Mouse (Mus musculus): ENCODE data around the gene Banf1.

GRCm38 (mm10) chr19:5327970-5328369, 39.0 kb downstream of the Banf1 start:
- TF ChIP-seq POLR2A (IDR thresholded peaks at IDR 0.05; ENCODE audit: insufficient read length, low read depth) (no peak), SRF (IDR thresholded peaks at IDR 0.05; ENCODE audit: control insufficient read depth, insufficient read length, low read depth) (no peak), TCF3 (IDR thresholded peaks at IDR 0.05; ENCODE audit: insufficient read length, low read depth) (no peak), E2F4 (IDR thresholded peaks at IDR 0.05; ENCODE audit: insufficient read depth) (no peak), MAX (IDR thresholded peaks at IDR 0.05; ENCODE audit: low read depth) (no peak)

Data from myocyte (in vitro differentiated cells).